Mouse (Mus musculus) bone marrow, adult 2 months (tissue): ENCODE data around the gene Gsk3b.

ENCODE experiments used
- CTCF ChIP-seq: fragments of 200-500 bp; IDR thresholded peaks from 2 replicates; pipeline ENCODE4 v1.5.1; 2011; ENCODE audit warnings: low read length, control low read depth; ENCODE audit not compliant: control insufficient read depth, insufficient read depth
- POLR2A ChIP-seq: fragments of 200-500 bp; IDR thresholded peaks from 2 replicates; pipeline ENCODE4 v1.6.1; 2011; ENCODE audit warnings: low read depth, mild to moderate bottlenecking, control low read depth, low read length, borderline replicate concordance; ENCODE audit not compliant: control insufficient read depth

DNA sequence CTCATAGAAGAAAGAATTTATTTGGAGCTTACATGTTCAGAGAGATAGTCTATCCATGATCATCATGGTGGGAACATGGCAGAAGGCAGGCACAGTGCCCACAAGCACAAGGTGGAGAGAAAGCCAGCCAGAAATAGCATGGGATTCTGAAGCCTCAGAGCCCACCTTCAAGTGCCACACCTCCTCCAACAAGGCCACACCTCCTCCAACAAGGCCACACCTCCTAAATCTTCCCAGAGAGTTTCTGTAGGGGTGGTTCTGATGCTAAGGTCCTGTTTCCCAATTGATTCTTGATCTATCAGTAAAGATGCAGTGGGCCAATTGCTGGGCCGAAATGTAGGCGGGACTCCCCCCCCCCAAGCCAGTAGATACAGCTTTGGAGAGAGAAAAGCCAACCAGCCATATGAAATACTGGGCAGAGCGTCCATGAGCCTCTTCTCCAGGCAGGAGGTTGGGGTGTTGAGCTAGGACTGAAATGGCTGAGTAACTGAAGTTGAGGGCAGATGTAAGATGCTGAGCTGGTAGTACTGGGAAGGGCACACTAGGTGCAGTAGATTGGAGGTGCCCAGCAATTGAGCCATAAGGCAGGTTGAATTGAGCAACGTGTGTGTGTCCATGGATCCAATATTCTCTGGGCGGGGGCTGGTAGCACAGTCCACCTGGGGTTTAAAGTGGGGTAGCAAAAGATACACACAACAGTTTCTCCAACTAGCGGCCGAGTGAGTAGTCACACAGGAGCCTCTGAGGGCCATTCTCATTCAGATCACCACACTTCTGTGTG is 76.2 kb downstream of the Gsk3b start:
- TF ChIP-seq POLR2A = no peak
- no peak for TF ChIP-seq CTCF
